Mouse (Mus musculus): ENCODE measurements around the gene Hddc3. TPM values are rescaled to one million over a fixed set of nuclear protein-coding genes. Genes with fewer than 3 reads are reported as not detected.
A peak's percentile ranks its signal among the peaks of the same experiment; 100 is the strongest.

Hddc3 gene
- polyA plus RNA-seq, 1 experiment from 2014 or later, result 20.2 TPM

DNA sequence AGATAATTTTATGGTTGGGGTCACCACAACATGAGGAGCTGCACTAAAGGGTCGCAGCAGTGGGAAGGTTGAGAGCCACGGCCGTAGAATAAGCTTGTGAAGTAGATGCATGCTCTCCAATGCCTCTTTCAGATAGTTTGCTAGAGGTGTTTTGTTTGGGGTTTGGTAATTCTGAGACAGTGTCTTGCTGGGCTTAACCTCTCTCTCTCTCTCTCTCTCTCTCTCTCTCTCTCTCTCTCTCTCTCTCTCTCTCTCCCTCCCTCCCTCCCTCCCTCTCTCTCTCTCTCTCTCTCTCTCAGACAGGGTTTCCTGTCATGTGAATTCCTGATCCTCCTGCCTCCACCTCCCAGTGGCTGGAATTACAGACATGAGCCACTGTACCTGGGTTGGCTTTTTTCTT, 31.8 kb downstream of the Hddc3 start:
- ATAC-seq (replicated peaks; ENCODE audit: low FRiP score, low read depth) (no peak), DNase-seq (ENCODE audit: low spot score) (no peak)
- no peak overlapping the region for H3K9ac ChIP-seq (ENCODE audit: low read depth, low read length)
- no peaks in the 10 kb centered on the region for H3K9me3 ChIP-seq (replicated peaks; ENCODE audit: low read length)
- no peak overlapping the region for H3K27ac ChIP-seq
- no peaks in the 10 kb centered on the region for H3K27me3 ChIP-seq (ENCODE audit: insufficient read depth, low read length)
- H3K36me3 ChIP-seq (ENCODE audit: insufficient read depth, low read length), result 0 out of 2 replicates have a peak, but pooled peaks cover 3% of the 10 kb centered on the region
- H3K4me3 ChIP-seq (replicated peaks; ENCODE audit: low read depth, low read length), result no peak overlapping the region
- H3K4me2 ChIP-seq (ENCODE audit: low read length), result no peak overlapping the region
- H3K4me1 ChIP-seq (replicated peaks; ENCODE audit: insufficient read depth, low read length), result peaks cover 7% of the 10 kb centered on the region; the same call in 1 of the 2 replicates
- no peak for TF ChIP-seq CTCF (IDR thresholded peaks at IDR 0.05; ENCODE audit: low read depth)
- 88% methylated on average over 3 of the region's 3 CpGs for WGBS

DNA sequence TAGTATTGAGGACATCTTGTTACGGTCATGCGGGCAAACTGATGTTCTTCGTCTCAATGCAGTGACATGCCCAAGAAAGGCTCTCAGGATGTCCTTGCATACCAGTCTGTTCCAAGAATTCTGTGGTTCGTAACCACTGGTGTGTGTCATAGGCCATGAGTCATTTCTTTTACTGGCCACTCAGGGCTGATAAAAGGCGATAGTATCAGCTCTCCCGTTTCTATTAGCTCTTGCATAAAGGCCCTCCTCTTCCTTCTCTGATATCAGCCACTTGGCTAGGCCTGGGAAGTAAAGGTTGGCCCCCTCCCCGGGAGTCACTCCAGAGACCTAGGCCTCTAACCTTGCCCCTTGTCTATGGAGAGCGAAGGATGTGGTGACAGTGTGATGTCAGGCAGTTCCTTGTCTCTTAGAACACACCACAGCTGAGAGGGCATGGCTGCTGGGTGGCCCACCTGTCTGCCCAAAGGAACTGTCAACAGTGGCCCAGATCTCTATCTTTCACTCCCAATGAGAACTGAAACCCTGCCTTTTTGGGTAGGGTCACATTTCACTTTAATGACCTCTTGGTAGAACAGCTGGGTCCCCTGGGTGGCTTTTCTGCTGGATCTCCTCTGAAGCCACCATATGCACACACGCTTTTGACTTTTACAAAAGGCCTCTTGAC, 32.6 kb downstream of the Hddc3 start:
- 50% methylated on average over 9 of the region's 9 CpGs for WGBS

DNA sequence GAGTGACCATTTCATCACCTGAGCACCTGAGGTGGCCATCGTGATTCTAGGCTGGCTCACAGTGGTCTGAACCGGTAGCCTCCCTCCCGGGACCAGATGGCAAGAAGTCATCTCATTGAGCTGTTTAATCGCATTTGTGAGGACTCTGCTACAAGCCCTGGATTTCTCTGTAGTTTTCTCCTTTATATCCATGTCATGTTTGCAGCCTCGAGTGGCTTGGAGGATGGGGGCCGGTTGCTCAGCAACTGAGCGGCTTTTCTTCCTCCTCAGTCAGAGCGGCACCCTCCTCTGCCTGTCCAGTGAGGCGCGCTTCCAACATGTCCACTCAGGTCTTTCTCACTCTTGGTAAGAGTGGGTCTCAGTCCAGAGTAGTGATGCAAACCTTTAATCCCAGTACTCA, 33.3 kb downstream of the Hddc3 start:
- no peak for DNase-seq (ENCODE audit: low spot score)
- H3K4me3 ChIP-seq (replicated peaks; ENCODE audit: low read depth, low read length), result no peak overlapping the region
- no peaks in the 10 kb centered on the region for H3K9me3 ChIP-seq (replicated peaks; ENCODE audit: low read length)
- no peak overlapping the region for H3K27ac ChIP-seq
- no peak overlapping the region for H3K4me2 ChIP-seq (ENCODE audit: low read length)
- no peaks in the 10 kb centered on the region for H3K27me3 ChIP-seq (ENCODE audit: insufficient read depth, low read length)
- 0 out of 2 replicates have a peak, but pooled peaks cover 3% of the 10 kb centered on the region for H3K36me3 ChIP-seq (ENCODE audit: insufficient read depth, low read length)
- ATAC-seq (replicated peaks; ENCODE audit: low FRiP score, low read depth), result no peak
- WGBS, result 77% methylated on average over 10 of the region's 10 CpGs
- no peak overlapping the region for H3K9ac ChIP-seq (ENCODE audit: low read depth, low read length)
- no peak for TF ChIP-seq CTCF (IDR thresholded peaks at IDR 0.05; ENCODE audit: low read depth)
- H3K4me1 ChIP-seq (replicated peaks; ENCODE audit: insufficient read depth, low read length), result 0 out of 2 replicates have a peak, but pooled peaks cover 3% of the 10 kb centered on the region

More for the DNA sequence above, 32.6 kb downstream of the Hddc3 start:
- DNase-seq (ENCODE audit: low spot score), result peak; percentile 15
- Histone ChIP-seq H3K9ac (ENCODE audit: low read depth, low read length) (no peak overlapping the region), H3K4me3 (replicated peaks; ENCODE audit: low read depth, low read length) (no peak overlapping the region), H3K4me2 (ENCODE audit: low read length) (no peak overlapping the region), H3K9me3 (replicated peaks; ENCODE audit: low read length) (no peaks in the 10 kb centered on the region), H3K27me3 (ENCODE audit: insufficient read depth, low read length) (no peaks in the 10 kb centered on the region), H3K36me3 (ENCODE audit: insufficient read depth, low read length) (0 out of 2 replicates have a peak, but pooled peaks cover 3% of the 10 kb centered on the region), H3K4me1 (replicated peaks; ENCODE audit: insufficient read depth, low read length) (0 out of 2 replicates have a peak, but pooled peaks cover 3% of the 10 kb centered on the region), H3K27ac (no peak overlapping the region)
- ATAC-seq (replicated peaks; ENCODE audit: low FRiP score, low read depth), result no peak
- TF ChIP-seq CTCF (IDR thresholded peaks at IDR 0.05; ENCODE audit: low read depth), result no peak

DNA sequence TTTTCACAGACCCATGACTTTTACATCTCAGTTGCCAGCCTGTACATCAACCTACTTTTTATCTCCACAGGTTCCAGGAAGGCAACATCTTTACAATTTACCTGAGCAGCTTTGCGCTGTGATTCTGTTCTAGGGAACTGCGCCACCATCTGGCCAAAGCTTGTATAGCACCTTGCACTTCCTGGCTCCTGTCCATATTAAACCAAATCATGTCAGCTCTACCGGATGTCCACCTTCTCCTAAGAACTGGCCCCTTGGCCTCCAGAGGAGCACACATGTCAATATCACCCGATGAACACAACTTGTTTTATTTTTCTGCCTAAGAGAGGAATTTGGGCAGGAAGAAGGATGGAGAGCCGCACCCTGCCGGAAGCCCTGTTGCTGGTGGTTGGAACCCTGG, 34.6 kb downstream of the Hddc3 start:
- no peaks in the 10 kb centered on the region for H3K27me3 ChIP-seq (ENCODE audit: insufficient read depth, low read length)
- TF ChIP-seq CTCF (IDR thresholded peaks at IDR 0.05; ENCODE audit: low read depth), result peak; percentile 92
- no peak overlapping the region for H3K9ac ChIP-seq (ENCODE audit: low read depth, low read length)
- ATAC-seq (replicated peaks; ENCODE audit: low FRiP score, low read depth), result no peak
- 0 out of 2 replicates have a peak, but pooled peaks cover 3% of the 10 kb centered on the region for H3K4me1 ChIP-seq (replicated peaks; ENCODE audit: insufficient read depth, low read length)
- DNase-seq (ENCODE audit: low spot score), result peak; percentile 74
- H3K36me3 ChIP-seq (ENCODE audit: insufficient read depth, low read length), result 0 out of 2 replicates have a peak, but pooled peaks cover 6% of the 10 kb centered on the region
- no peak overlapping the region for H3K27ac ChIP-seq
- 26% methylated on average over 6 of the region's 6 CpGs for WGBS
- no peaks in the 10 kb centered on the region for H3K9me3 ChIP-seq (replicated peaks; ENCODE audit: low read length)
- no peak overlapping the region for H3K4me3 ChIP-seq (replicated peaks; ENCODE audit: low read depth, low read length)
- no peak overlapping the region for H3K4me2 ChIP-seq (ENCODE audit: low read length)

DNA sequence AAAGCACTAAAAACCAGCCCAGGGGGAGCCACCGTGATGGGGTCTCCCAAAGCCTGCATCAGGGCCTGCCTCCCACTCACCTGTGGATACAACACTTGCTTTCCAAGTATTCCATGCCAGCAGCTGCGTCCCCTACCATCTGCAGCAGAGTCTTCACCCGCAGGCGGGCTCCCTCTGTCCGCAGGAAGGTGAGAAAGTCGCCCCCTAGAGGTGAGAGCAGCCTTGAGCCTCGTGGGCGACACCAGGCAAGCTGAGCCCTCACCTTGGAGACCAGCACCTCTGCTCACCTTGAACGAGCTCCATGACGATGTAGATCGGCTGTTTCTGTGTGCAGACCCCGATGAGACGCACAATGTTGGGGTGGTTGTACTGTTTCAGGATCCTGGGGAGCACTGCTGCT, 36.6 kb downstream of the Hddc3 start:
- TF ChIP-seq CTCF (IDR thresholded peaks at IDR 0.05; ENCODE audit: low read depth), result peak; percentile 63
- 67% methylated on average over 13 of the region's 13 CpGs for WGBS
- no peak overlapping the region for H3K27ac ChIP-seq
- H3K9ac ChIP-seq (ENCODE audit: low read depth, low read length), result no peak overlapping the region
- no peak overlapping the region for H3K4me3 ChIP-seq (replicated peaks; ENCODE audit: low read depth, low read length)
- H3K4me1 ChIP-seq (replicated peaks; ENCODE audit: insufficient read depth, low read length), result 0 out of 2 replicates have a peak, but pooled peaks cover 3% of the 10 kb centered on the region
- ATAC-seq (replicated peaks; ENCODE audit: low FRiP score, low read depth) (no peak), DNase-seq (ENCODE audit: low spot score) (peak; percentile 12)
- 0 out of 2 replicates have a peak, but pooled peaks cover 12% of the 10 kb centered on the region for H3K36me3 ChIP-seq (ENCODE audit: insufficient read depth, low read length)
- H3K27me3 ChIP-seq (ENCODE audit: insufficient read depth, low read length), result no peaks in the 10 kb centered on the region
- no peak overlapping the region for H3K4me2 ChIP-seq (ENCODE audit: low read length)
- no peaks in the 10 kb centered on the region for H3K9me3 ChIP-seq (replicated peaks; ENCODE audit: low read length)

DNA sequence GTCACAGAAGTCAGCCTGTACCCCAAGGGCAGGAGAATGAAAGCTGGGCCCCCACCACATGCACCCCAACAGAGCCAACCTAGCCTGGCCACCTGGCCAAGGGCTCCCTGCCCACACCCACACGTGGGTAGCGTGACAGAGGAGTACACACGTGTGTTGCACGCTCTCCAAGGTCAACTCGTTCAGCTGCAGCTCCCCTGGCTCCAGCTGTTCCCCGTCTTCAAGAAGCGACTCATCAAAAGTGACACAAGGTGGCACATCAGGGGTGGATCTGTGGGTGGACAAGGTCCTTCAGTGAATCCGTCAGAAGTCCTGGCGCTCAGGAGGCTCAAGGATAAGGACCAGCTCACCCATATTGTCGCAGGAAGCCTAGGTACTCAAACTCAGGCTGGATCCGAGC, 40.0 kb downstream of the Hddc3 start:
- Histone ChIP-seq H3K9me3 (replicated peaks; ENCODE audit: low read length) (no peaks in the 10 kb centered on the region), H3K4me1 (replicated peaks; ENCODE audit: insufficient read depth, low read length) (peaks cover 12% of the 10 kb centered on the region; the same call in 1 of the 2 replicates), H3K27me3 (ENCODE audit: insufficient read depth, low read length) (no peaks in the 10 kb centered on the region), H3K36me3 (ENCODE audit: insufficient read depth, low read length) (0 out of 2 replicates have a peak, but pooled peaks cover 12% of the 10 kb centered on the region), H3K4me2 (ENCODE audit: low read length) (no peak overlapping the region), H3K4me3 (replicated peaks; ENCODE audit: low read depth, low read length) (no peak overlapping the region), H3K9ac (ENCODE audit: low read depth, low read length) (no peak overlapping the region), H3K27ac (no peak overlapping the region)
- 60% methylated on average over 11 of the region's 11 CpGs for WGBS
- no peak for TF ChIP-seq CTCF (IDR thresholded peaks at IDR 0.05; ENCODE audit: low read depth)
- ATAC-seq (replicated peaks; ENCODE audit: low FRiP score, low read depth) (no peak), DNase-seq (ENCODE audit: low spot score) (no peak)

Data from kidney, postnatal 0 days (tissue).